Mouse (Mus musculus): ENCODE measurements at regions not wholly inside any gene's neighbourhood (a gene's known extent, or its start where the extent isn't known, plus 50 kb on each side); places are given as distances from the start of the nearest gene placed in this dataset.

GRCm38 (mm10) chr4:131036292-131036691 lies 92.1 kb downstream of the Matn1 start:
- TF ChIP-seq CTCF (IDR thresholded peaks at IDR 0.05; ENCODE audit: low read depth, low read length): no peak
- TF ChIP-seq POLR2A (IDR thresholded peaks at IDR 0.05; ENCODE audit: borderline replicate concordance, low read depth, low read length): no peak

All from bone marrow macrophage, adult 2 months (primary cell).